Mouse (Mus musculus) layer of hippocampus, adult 9-11 months (tissue): ENCODE measurements at regions not wholly inside any gene's neighbourhood (a gene's known extent, or its start where the extent isn't known, plus 50 kb on each side); places are given as distances from the start of the nearest gene placed in this dataset.
A peak's percentile ranks its signal among the peaks of the same experiment; 100 is the strongest.
"Not testable (repeated sequence)": the region's sequence is repeated elsewhere in the genome, so short reads cannot be mapped to it uniquely, and the experiment has no call there.

Source experiments
- DNase-seq: peaks from one replicate; pipeline ENCODE4 v3.0.0; 2022

- DNase-seq: no peak
These were observed 133.0 kb upstream of the Plcb4 start for GRCm38 (mm10) chr2:135525779-135526178.

- no peak for DNase-seq
These were observed 129.2 kb upstream of the Plcb4 start for GRCm38 (mm10) chr2:135529619-135530018.

- DNase-seq: no peak
These were observed 122.4 kb upstream of the Plcb4 start for GRCm38 (mm10) chr2:135536303-135536871.

- no peak for DNase-seq
These were observed 120.8 kb upstream of the Plcb4 start for GRCm38 (mm10) chr2:135538022-135538421.

GRCm38 (mm10) chr2:135541058-135541457, 117.8 kb upstream of the Plcb4 start:
- peak; percentile 46 for DNase-seq

- no peak for DNase-seq
These were observed 116.9 kb upstream of the Plcb4 start for GRCm38 (mm10) chr2:135541930-135542329.

- DNase-seq: no peak
These were observed 113.9 kb upstream of the Plcb4 start for GRCm38 (mm10) chr2:135544882-135545281.

- no peak for DNase-seq
These were observed 110.8 kb upstream of the Plcb4 start for GRCm38 (mm10) chr2:135547966-135548365.

GRCm38 (mm10) chr2:135553031-135553430, 105.8 kb upstream of the Plcb4 start:
- no peak for DNase-seq

GRCm38 (mm10) chr2:135558026-135558425, 100.8 kb upstream of the Plcb4 start:
- DNase-seq: not testable (repeated sequence)

- no peak for DNase-seq
These were observed 99.5 kb upstream of the Plcb4 start for GRCm38 (mm10) chr2:135559328-135559727.

GRCm38 (mm10) chr2:135559933-135560710, 98.7 kb upstream of the Plcb4 start:
- DNase-seq: no peak

- DNase-seq: no peak
These were observed 98.0 kb upstream of the Plcb4 start for GRCm38 (mm10) chr2:135560856-135561255.

GRCm38 (mm10) chr2:135561716-135562115, 97.1 kb upstream of the Plcb4 start:
- no peak for DNase-seq

GRCm38 (mm10) chr2:135562140-135562890, 96.5 kb upstream of the Plcb4 start:
- DNase-seq: peak; percentile 52

GRCm38 (mm10) chr2:135564231-135564630, 94.6 kb upstream of the Plcb4 start:
- no peak for DNase-seq

- no peak for DNase-seq
These were observed 90.5 kb upstream of the Plcb4 start for GRCm38 (mm10) chr2:135568350-135568749.

GRCm38 (mm10) chr2:135571599-135571998, 87.2 kb upstream of the Plcb4 start:
- DNase-seq: no peak

- no peak for DNase-seq
These were observed 81.6 kb upstream of the Plcb4 start for GRCm38 (mm10) chr2:135577228-135577627.

- DNase-seq: no peak
These were observed 80.7 kb upstream of the Plcb4 start for GRCm38 (mm10) chr2:135578135-135578534.

- no peak for DNase-seq
These were observed 79.3 kb upstream of the Plcb4 start for GRCm38 (mm10) chr2:135579514-135579913.

GRCm38 (mm10) chr2:135580051-135580450, 78.8 kb upstream of the Plcb4 start:
- DNase-seq: no peak

GRCm38 (mm10) chr2:135582341-135582740, 76.5 kb upstream of the Plcb4 start:
- DNase-seq: no peak

GRCm38 (mm10) chr2:135606306-135606705, 52.5 kb upstream of the Plcb4 start:
- no peak for DNase-seq
